Mouse (Mus musculus): ENCODE results near the gene Gramd4. TPM values are rescaled to one million over a fixed set of nuclear protein-coding genes. Genes with fewer than 3 reads are reported as not detected.

Gene Gramd4
- polyA plus RNA-seq, 1 experiment, result 2.3 TPM

DNA sequence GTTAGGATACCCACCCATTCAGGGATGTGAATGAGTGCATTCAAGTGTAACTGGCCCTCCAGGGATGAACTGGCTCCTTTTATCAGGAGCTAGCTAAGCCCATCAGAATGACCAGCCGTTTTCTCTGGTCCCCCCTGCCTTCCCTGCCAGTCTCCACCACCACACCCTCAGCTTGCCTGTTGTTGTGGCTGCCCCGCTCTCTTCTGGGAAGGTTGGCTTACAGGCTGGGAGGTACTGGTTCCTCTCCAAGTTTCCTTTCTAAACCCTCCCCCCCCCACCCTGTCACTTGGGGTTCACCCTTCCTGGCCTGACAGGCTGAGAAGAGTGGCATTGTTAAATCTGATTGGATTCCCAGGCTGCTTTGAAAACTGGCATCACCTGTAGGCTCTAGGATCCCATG, 40.4 kb downstream of the Gramd4 start:
- Histone ChIP-seq H3K4me3 (replicated peaks) (no peak overlapping the region), H3K27me3 (ENCODE audit: control insufficient read depth) (no peaks in the 10 kb centered on the region), H3K4me1 (ENCODE audit: control insufficient read depth) (peaks cover 51% of the 10 kb centered on the region), H3K9me3 (ENCODE audit: control insufficient read depth, low read length) (no peaks in the 10 kb centered on the region), H3K36me3 (ENCODE audit: control insufficient read depth) (peaks cover 82% of the 10 kb centered on the region)
- no peak for TF ChIP-seq GATA1 (IDR thresholded peaks at IDR 0.05; ENCODE audit: low read length)

GRCm38 (mm10) chr15:86101585-86101984, 44.1 kb downstream of the Gramd4 start:
- no peaks in the 10 kb centered on the region for H3K27me3 ChIP-seq (ENCODE audit: control insufficient read depth)
- H3K4me1 ChIP-seq (ENCODE audit: control insufficient read depth), result peaks cover 73% of the 10 kb centered on the region
- no peaks in the 10 kb centered on the region for H3K9me3 ChIP-seq (ENCODE audit: control insufficient read depth, low read length)
- no peak for TF ChIP-seq TAL1 (IDR thresholded peaks at IDR 0.05; ENCODE audit: low read length)
- no peak for TF ChIP-seq GATA1 (IDR thresholded peaks at IDR 0.05; ENCODE audit: low read length)
- no peak overlapping the region for H3K4me3 ChIP-seq (replicated peaks)
- peaks cover 72% of the 10 kb centered on the region for H3K36me3 ChIP-seq (ENCODE audit: control insufficient read depth)

DNA sequence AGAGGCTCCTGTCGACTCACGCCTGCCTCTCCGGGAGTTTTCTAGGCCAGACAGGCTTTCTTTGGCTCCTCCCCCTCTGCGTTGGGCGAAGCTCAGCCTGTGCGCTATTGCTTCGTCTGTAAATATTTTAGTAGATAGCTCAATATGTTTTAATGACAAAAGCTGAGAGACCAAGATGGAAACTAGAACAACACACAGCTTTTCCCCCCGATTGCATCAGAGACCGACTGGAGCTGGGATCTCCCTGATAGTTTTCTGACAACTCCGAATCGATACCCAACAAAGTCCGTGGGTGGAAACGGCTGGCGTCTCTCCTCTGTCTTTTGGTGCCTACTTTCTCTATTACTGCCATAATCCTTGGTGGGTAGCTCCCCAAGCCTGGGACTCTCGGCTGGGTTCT, 44.8 kb downstream of the Gramd4 start:
- no peak overlapping the region for H3K4me3 ChIP-seq (replicated peaks)
- H3K4me1 ChIP-seq (ENCODE audit: control insufficient read depth), result peaks cover 80% of the 10 kb centered on the region
- no peaks in the 10 kb centered on the region for H3K9me3 ChIP-seq (ENCODE audit: control insufficient read depth, low read length)
- peaks cover 75% of the 10 kb centered on the region for H3K36me3 ChIP-seq (ENCODE audit: control insufficient read depth)
- H3K27me3 ChIP-seq (ENCODE audit: control insufficient read depth), result no peaks in the 10 kb centered on the region
- no peak for TF ChIP-seq GATA1 (IDR thresholded peaks at IDR 0.05; ENCODE audit: low read length)
- no peak for TF ChIP-seq TAL1 (IDR thresholded peaks at IDR 0.05; ENCODE audit: low read length)

DNA sequence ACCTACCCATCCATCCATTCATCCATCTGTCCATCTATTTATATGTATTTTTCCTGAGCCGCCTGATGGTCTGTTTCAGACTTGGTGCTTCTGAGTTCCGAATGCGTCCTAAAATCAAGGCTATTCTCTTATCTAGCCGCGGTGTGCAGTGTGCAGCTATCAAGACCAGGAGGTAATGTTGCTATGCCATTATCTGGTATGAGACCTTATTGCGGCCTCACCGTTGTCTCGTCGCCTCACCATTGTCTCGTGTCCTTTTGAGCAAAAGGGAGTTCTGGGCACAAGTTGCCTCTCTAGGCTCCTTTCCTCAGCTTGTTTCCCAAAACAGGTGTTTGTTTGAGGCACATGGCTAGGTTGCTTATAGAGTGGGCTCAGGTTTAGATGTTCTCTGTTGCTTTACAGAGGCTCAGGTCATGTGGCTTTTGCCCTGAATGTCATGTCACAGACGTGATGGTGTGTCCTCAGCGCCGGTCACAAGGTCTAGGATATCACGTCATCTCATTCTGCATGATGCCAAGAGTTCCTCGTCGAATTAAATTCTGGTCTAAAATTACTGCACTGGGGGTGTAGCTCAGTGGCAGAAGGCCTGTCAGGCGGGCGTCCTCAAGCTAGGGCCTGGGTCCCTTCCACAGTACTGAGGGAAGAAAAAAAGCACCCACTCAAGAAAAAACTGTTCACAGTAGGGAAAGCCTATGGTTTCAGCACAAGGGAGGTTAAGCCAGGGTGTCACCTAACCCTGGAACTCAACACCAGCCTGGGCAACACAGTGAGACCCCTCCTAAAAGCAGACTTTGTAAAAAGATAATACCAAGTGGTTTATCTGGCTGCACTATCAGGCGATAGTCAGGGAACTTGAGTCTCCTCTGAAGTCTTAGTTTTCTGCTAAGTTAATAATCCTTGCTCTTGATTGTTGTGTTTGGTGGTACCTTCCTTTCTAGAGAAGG, 47.2 kb downstream of the Gramd4 start:
- TF ChIP-seq TAL1 (IDR thresholded peaks at IDR 0.05; ENCODE audit: low read length), result no peak
- peak; percentile 99 for TF ChIP-seq GATA1 (IDR thresholded peaks at IDR 0.05; ENCODE audit: low read length)

DNA sequence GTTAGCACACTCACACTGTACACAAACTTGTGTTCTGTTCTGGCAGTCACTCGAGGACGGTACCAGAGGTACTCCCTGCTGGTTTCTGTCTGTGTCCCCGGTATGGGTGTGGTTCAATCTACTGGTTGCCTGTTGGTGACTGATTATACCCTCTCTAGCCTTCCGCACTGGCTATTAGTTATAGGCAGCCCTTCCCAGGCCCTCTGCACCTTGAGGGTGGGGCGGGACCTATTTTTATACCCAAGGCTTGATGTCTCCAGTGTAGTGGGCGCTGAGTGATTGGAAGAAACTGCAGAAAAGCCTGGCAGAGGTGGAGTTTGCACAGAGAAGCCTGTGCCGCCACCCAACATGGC, 47.8 kb downstream of the Gramd4 start:
- H3K36me3 ChIP-seq (ENCODE audit: control insufficient read depth), result peaks cover 74% of the 10 kb centered on the region
- H3K4me1 ChIP-seq (ENCODE audit: control insufficient read depth), result peaks cover 97% of the 10 kb centered on the region
- H3K9me3 ChIP-seq (ENCODE audit: control insufficient read depth, low read length), result no peaks in the 10 kb centered on the region
- TF ChIP-seq GATA1 (IDR thresholded peaks at IDR 0.05; ENCODE audit: low read length), result no peak
- peak; percentile 87 for TF ChIP-seq TAL1 (IDR thresholded peaks at IDR 0.05; ENCODE audit: low read length)
- H3K27me3 ChIP-seq (ENCODE audit: control insufficient read depth), result no peaks in the 10 kb centered on the region
- H3K4me3 ChIP-seq (replicated peaks), result peak overlapping the region; percentile 44

More for the DNA sequence above, 47.2 kb downstream of the Gramd4 start:
- peak overlapping the region; percentile 44 for H3K4me3 ChIP-seq (replicated peaks)
- H3K9me3 ChIP-seq (ENCODE audit: control insufficient read depth, low read length), result no peaks in the 10 kb centered on the region
- peaks cover 91% of the 10 kb centered on the region for H3K4me1 ChIP-seq (ENCODE audit: control insufficient read depth)
- no peaks in the 10 kb centered on the region for H3K27me3 ChIP-seq (ENCODE audit: control insufficient read depth)
- H3K36me3 ChIP-seq (ENCODE audit: control insufficient read depth), result peaks cover 76% of the 10 kb centered on the region

DNA sequence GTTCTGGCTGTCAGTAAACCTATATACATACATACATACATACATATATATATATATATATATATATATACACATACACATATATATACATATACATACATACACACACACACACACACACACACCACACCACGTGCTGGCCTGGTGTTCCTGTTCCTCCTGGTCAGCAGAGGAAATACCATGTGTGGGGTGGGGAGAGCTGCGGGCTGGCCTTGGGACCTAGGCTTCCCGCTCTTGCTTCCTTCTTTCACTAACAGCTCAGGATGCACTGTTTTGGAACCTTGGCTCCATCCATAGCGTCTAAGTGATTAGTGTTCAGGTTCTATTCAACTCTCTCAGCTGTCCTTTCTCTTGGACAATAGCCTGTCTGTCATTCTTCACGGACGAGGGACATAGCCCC, 48.3 kb downstream of the Gramd4 start:
- Histone ChIP-seq H3K27me3 (ENCODE audit: control insufficient read depth) (no peaks in the 10 kb centered on the region), H3K36me3 (ENCODE audit: control insufficient read depth) (peaks cover 73% of the 10 kb centered on the region), H3K9me3 (ENCODE audit: control insufficient read depth, low read length) (no peaks in the 10 kb centered on the region), H3K4me1 (ENCODE audit: control insufficient read depth) (peaks cover 99% of the 10 kb centered on the region), H3K4me3 (replicated peaks) (peak overlapping the region; percentile 44)
- TF ChIP-seq TAL1 (IDR thresholded peaks at IDR 0.05; ENCODE audit: low read length) (no peak), GATA1 (IDR thresholded peaks at IDR 0.05; ENCODE audit: low read length) (no peak)

- Histone ChIP-seq H3K4me3 (replicated peaks) (no peak overlapping the region), H3K9me3 (ENCODE audit: control insufficient read depth, low read length) (no peaks in the 10 kb centered on the region), H3K27me3 (ENCODE audit: control insufficient read depth) (no peaks in the 10 kb centered on the region), H3K4me1 (ENCODE audit: control insufficient read depth) (peaks cover 98% of the 10 kb centered on the region), H3K36me3 (ENCODE audit: control insufficient read depth) (peaks cover 63% of the 10 kb centered on the region)
- no peak for TF ChIP-seq TAL1 (IDR thresholded peaks at IDR 0.05; ENCODE audit: low read length)
- no peak for TF ChIP-seq GATA1 (IDR thresholded peaks at IDR 0.05; ENCODE audit: low read length)
These were observed 50.5 kb downstream of the Gramd4 start for GRCm38 (mm10) chr15:86107831-86108471.

DNA sequence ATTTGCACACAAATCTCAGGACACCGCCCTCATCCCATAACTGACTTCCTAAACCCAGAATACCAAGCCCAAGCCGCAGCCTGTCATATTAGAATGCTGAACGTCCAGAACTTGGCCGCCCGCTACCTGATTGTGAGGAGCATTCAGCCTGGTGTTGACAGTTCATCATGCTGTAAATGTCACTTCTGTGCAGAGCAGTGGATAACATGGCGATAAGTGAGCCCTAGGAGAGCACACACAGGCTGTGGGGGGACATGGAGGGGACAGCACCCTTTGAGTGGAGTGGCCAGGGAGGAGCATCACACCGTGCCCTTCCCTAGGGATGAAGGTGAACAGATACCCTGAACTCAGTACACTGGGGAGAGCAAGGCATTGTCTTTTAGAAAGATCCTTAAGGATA, 51.8 kb downstream of the Gramd4 start:
- peaks cover 57% of the 10 kb centered on the region for H3K36me3 ChIP-seq (ENCODE audit: control insufficient read depth)
- no peaks in the 10 kb centered on the region for H3K9me3 ChIP-seq (ENCODE audit: control insufficient read depth, low read length)
- H3K4me1 ChIP-seq (ENCODE audit: control insufficient read depth), result peaks cover 93% of the 10 kb centered on the region
- no peak overlapping the region for H3K4me3 ChIP-seq (replicated peaks)
- TF ChIP-seq GATA1 (IDR thresholded peaks at IDR 0.05; ENCODE audit: low read length) (no peak), TAL1 (IDR thresholded peaks at IDR 0.05; ENCODE audit: low read length) (no peak)
- H3K27me3 ChIP-seq (ENCODE audit: control insufficient read depth), result no peaks in the 10 kb centered on the region

GRCm38 (mm10) chr15:86109650-86110211, 52.2 kb downstream of the Gramd4 start:
- Histone ChIP-seq H3K9me3 (ENCODE audit: control insufficient read depth, low read length) (no peaks in the 10 kb centered on the region), H3K4me3 (replicated peaks) (no peak overlapping the region), H3K27me3 (ENCODE audit: control insufficient read depth) (no peaks in the 10 kb centered on the region), H3K4me1 (ENCODE audit: control insufficient read depth) (peaks cover 90% of the 10 kb centered on the region), H3K36me3 (ENCODE audit: control insufficient read depth) (peaks cover 59% of the 10 kb centered on the region)
- TF ChIP-seq GATA1 (IDR thresholded peaks at IDR 0.05; ENCODE audit: low read length) (no peak), TAL1 (IDR thresholded peaks at IDR 0.05; ENCODE audit: low read length) (no peak)
